Mouse (Mus musculus): ENCODE results near the gene Eif4h. TPM values are rescaled to one million over a fixed set of nuclear protein-coding genes. Genes with fewer than 3 reads are reported as not detected.
"Not testable (repeated sequence)": the region's sequence is repeated elsewhere in the genome, so short reads cannot be mapped to it uniquely, and the experiment has no call there.

Gene Eif4h
- polyA plus RNA-seq, 1 experiment from 2014 or later: 329 TPM

- 62% methylated on average over 4 of the region's 4 CpGs for WGBS
Measured at GRCm38 (mm10) chr5:134656708-134657107, 17.4 kb upstream of the Eif4h start.

DNA sequence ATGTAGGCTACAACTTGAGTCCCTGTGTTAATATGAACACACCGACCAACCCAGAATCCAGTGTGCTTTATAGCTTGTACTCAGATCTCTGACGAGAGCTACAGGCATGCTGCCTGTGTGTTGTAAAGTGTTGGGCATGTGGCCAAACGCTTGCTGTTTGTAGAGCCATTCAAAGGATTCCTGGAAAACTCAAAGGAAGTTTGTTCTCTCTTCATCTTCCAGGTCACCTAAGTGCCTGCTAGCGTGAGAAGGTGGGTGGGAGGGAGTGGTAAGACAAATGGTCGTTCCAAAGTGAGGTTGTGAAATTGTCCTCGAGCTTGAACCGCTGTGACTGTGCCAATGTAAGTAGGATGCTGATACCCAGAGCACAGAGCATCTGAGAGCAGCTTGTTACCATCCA is 12.7 kb upstream of the Eif4h start:
- WGBS: 71% methylated on average over 7 of the region's 7 CpGs
- no peak for ATAC-seq (ENCODE audit: low FRiP score)

More at GRCm38 (mm10) chr5:134656708-134657107, 17.4 kb upstream of the Eif4h start:
- Histone ChIP-seq H3K9ac (no peak overlapping the region), H3K9me3 (ENCODE audit: control insufficient read depth, low read length) (no peaks in the 10 kb centered on the region), H3K4me3 (replicated peaks; ENCODE audit: low read length) (no peak overlapping the region), H3K27ac (no peak overlapping the region), H3K27me3 (ENCODE audit: control insufficient read depth, insufficient read depth, low read length) (no peaks in the 10 kb centered on the region), H3K36me3 (replicated peaks; ENCODE audit: control insufficient read depth, insufficient read depth) (peaks cover 57% of the 10 kb centered on the region), H3K4me1 (replicated peaks; ENCODE audit: control insufficient read depth, insufficient read depth, low read length) (no peaks in the 10 kb centered on the region), H3K4me2 (replicated peaks) (no peak overlapping the region)
- ATAC-seq (ENCODE audit: low FRiP score) (no peak), DNase-seq (ENCODE audit: low spot score) (no peak)

DNA sequence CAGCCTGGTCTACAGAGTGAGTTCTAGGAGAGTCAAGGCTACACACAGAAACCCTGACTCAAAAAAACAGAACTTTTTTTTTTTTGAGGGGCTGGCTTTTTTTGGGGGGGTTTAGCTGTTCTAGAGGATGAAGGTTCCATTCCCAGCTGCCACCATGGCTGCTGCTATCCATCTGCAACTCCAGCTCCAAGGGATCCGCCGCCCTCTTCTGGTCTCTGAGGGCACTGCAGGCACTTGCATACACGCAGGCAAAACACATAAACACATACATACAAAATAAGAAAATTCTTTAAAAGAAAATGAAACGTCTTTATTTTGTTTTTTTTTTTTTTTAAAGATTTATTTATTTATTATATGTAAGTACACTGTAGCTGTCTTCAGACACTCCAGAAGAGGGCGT is 11.6 kb upstream of the Eif4h start:
- ATAC-seq (ENCODE audit: low FRiP score) (no peak), DNase-seq (ENCODE audit: low spot score) (no peak)
- H3K9ac ChIP-seq: no peak overlapping the region
- no peak overlapping the region for H3K4me2 ChIP-seq (replicated peaks)
- H3K4me3 ChIP-seq (replicated peaks; ENCODE audit: low read length): no peak overlapping the region
- H3K9me3 ChIP-seq (ENCODE audit: control insufficient read depth, low read length): no peaks in the 10 kb centered on the region
- 0 out of 2 replicates have a peak, but pooled peaks cover under 1% of the 10 kb centered on the region for H3K36me3 ChIP-seq (replicated peaks; ENCODE audit: control insufficient read depth, insufficient read depth)
- H3K27me3 ChIP-seq (ENCODE audit: control insufficient read depth, insufficient read depth, low read length): no peaks in the 10 kb centered on the region
- H3K27ac ChIP-seq: no peak overlapping the region
- no peaks in the 10 kb centered on the region for H3K4me1 ChIP-seq (replicated peaks; ENCODE audit: control insufficient read depth, insufficient read depth, low read length)
- WGBS: 50% methylated on average over 5 of the region's 5 CpGs

More for the DNA sequence above, 12.7 kb upstream of the Eif4h start:
- Histone ChIP-seq H3K9me3 (ENCODE audit: control insufficient read depth, low read length) (no peaks in the 10 kb centered on the region), H3K4me2 (replicated peaks) (no peak overlapping the region), H3K4me1 (replicated peaks; ENCODE audit: control insufficient read depth, insufficient read depth, low read length) (no peaks in the 10 kb centered on the region), H3K4me3 (replicated peaks; ENCODE audit: low read length) (no peak overlapping the region), H3K27ac (no peak overlapping the region), H3K36me3 (replicated peaks; ENCODE audit: control insufficient read depth, insufficient read depth) (peaks cover 10% of the 10 kb centered on the region), H3K9ac (no peak overlapping the region), H3K27me3 (ENCODE audit: control insufficient read depth, insufficient read depth, low read length) (no peaks in the 10 kb centered on the region)
- no peak for DNase-seq (ENCODE audit: low spot score)

DNA sequence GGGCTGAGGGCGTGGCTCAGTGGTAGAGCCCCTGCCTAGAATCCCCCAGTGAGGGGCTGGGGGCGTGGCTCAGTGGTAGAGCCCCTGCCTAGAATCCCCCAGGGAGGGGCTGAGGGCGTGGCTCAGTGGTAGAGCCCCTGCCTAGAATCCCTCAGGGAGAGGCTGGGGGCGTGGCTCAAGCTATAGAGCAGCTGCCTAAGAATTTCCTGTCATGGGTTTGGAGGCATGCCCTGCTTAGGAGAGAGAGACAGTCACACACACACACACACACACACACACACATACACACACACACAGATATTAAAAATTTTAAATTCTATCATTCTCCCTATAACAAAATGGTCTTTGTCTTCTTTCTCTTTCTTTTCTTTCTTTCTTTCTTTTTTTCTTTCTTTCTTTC is 9.7 kb upstream of the Eif4h start:
- not testable (repeated sequence) for H3K36me3 ChIP-seq (replicated peaks; ENCODE audit: control insufficient read depth, insufficient read depth); DNase-seq (ENCODE audit: low spot score); H3K27me3 ChIP-seq (ENCODE audit: control insufficient read depth, insufficient read depth, low read length); H3K4me1 ChIP-seq (replicated peaks; ENCODE audit: control insufficient read depth, insufficient read depth, low read length); H3K9ac ChIP-seq; H3K4me3 ChIP-seq (replicated peaks; ENCODE audit: low read length); ATAC-seq (ENCODE audit: low FRiP score); H3K27ac ChIP-seq; H3K9me3 ChIP-seq (ENCODE audit: control insufficient read depth, low read length); H3K4me2 ChIP-seq (replicated peaks)
- 77% methylated on average over 3 of the region's 4 CpGs for WGBS

- no peaks in the 10 kb centered on the region for H3K27me3 ChIP-seq (ENCODE audit: control insufficient read depth, insufficient read depth, low read length)
- no peaks in the 10 kb centered on the region for H3K4me1 ChIP-seq (replicated peaks; ENCODE audit: control insufficient read depth, insufficient read depth, low read length)
- ATAC-seq (ENCODE audit: low FRiP score): no peak
- no peak overlapping the region for H3K9ac ChIP-seq
- no peak for DNase-seq (ENCODE audit: low spot score)
- WGBS: 86% methylated on average over 2 of the region's 2 CpGs
- H3K4me3 ChIP-seq (replicated peaks; ENCODE audit: low read length): no peak overlapping the region
- H3K4me2 ChIP-seq (replicated peaks): no peak overlapping the region
- no peak overlapping the region for H3K27ac ChIP-seq
- no peaks in the 10 kb centered on the region for H3K36me3 ChIP-seq (replicated peaks; ENCODE audit: control insufficient read depth, insufficient read depth)
- H3K9me3 ChIP-seq (ENCODE audit: control insufficient read depth, low read length): no peaks in the 10 kb centered on the region
Measured at GRCm38 (mm10) chr5:134647394-134647793, 8.1 kb upstream of the Eif4h start.

GRCm38 (mm10) chr5:134646461-134646860 is 7.2 kb upstream of the Eif4h start:
- H3K4me1 ChIP-seq (replicated peaks; ENCODE audit: control insufficient read depth, insufficient read depth, low read length): no peaks in the 10 kb centered on the region
- no peak overlapping the region for H3K9ac ChIP-seq
- H3K9me3 ChIP-seq (ENCODE audit: control insufficient read depth, low read length): no peaks in the 10 kb centered on the region
- no peak overlapping the region for H3K4me3 ChIP-seq (replicated peaks; ENCODE audit: low read length)
- no peaks in the 10 kb centered on the region for H3K36me3 ChIP-seq (replicated peaks; ENCODE audit: control insufficient read depth, insufficient read depth)
- H3K4me2 ChIP-seq (replicated peaks): no peak overlapping the region
- H3K27me3 ChIP-seq (ENCODE audit: control insufficient read depth, insufficient read depth, low read length): no peaks in the 10 kb centered on the region
- no peak overlapping the region for H3K27ac ChIP-seq
- DNase-seq (ENCODE audit: low spot score) (no peak), ATAC-seq (ENCODE audit: low FRiP score) (no peak)
- 74% methylated on average over 4 of the region's 4 CpGs for WGBS

- Histone ChIP-seq H3K4me3 (replicated peaks; ENCODE audit: low read length) (no peak overlapping the region), H3K27ac (no peak overlapping the region), H3K4me1 (replicated peaks; ENCODE audit: control insufficient read depth, insufficient read depth, low read length) (peaks cover 4% of the 10 kb centered on the region), H3K27me3 (ENCODE audit: control insufficient read depth, insufficient read depth, low read length) (no peaks in the 10 kb centered on the region), H3K9me3 (ENCODE audit: control insufficient read depth, low read length) (no peaks in the 10 kb centered on the region), H3K4me2 (replicated peaks) (no peak overlapping the region), H3K36me3 (replicated peaks; ENCODE audit: control insufficient read depth, insufficient read depth) (no peaks in the 10 kb centered on the region), H3K9ac (no peak overlapping the region)
- WGBS: 78% methylated on average over 8 of the region's 8 CpGs
- ATAC-seq (ENCODE audit: low FRiP score): no peak
- no peak for DNase-seq (ENCODE audit: low spot score)
Measured at GRCm38 (mm10) chr5:134644643-134645118, 5.4 kb upstream of the Eif4h start.

DNA sequence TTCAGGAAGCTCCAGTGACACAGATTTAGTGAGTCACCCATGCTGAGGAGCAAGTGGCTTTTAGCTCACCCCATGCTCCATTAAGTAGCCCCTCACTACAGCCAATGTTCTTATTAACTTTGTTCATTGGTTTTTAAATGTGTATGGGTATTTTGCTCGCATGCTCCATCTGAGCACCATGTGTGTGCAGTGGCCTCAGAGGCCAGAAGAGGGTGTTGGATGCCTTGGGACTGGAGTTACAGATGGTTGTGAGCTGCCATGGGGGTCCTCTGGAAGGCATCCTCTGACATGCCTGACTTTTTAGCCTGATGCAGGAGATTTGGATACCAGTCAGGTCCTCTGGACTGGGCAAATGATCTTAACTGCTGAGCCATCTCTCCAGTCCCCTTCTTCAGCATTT is 4.8 kb upstream of the Eif4h start:
- ATAC-seq (ENCODE audit: low FRiP score) (no peak), DNase-seq (ENCODE audit: low spot score) (no peak)
- H3K4me3 ChIP-seq (replicated peaks; ENCODE audit: low read length): no peak overlapping the region
- 61% methylated on average over 1 of the region's 1 CpGs for WGBS
- peaks cover 4% of the 10 kb centered on the region for H3K4me1 ChIP-seq (replicated peaks; ENCODE audit: control insufficient read depth, insufficient read depth, low read length)
- no peak overlapping the region for H3K27ac ChIP-seq
- H3K36me3 ChIP-seq (replicated peaks; ENCODE audit: control insufficient read depth, insufficient read depth): no peaks in the 10 kb centered on the region
- no peak overlapping the region for H3K9ac ChIP-seq
- H3K27me3 ChIP-seq (ENCODE audit: control insufficient read depth, insufficient read depth, low read length): no peaks in the 10 kb centered on the region
- no peaks in the 10 kb centered on the region for H3K9me3 ChIP-seq (ENCODE audit: control insufficient read depth, low read length)
- no peak overlapping the region for H3K4me2 ChIP-seq (replicated peaks)

DNA sequence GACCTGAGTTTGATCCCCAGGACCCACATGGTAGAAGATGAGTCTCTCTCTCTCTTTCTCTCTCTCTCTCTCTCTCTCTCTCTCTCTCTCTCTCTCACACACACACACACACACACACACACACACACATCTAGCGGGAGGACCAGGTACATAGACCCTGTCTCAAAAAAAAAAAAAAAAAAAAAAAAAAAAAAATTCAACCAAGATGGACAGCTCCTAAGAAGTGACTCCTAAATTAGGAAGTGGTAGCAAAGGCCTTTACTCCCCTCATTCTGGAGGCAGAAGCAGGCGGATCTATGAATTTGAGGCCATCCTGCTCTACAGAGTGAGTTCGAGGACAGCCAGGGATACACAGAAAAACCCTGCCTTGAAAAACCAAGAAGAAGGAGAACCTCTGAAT is 1.1 kb upstream of the Eif4h start:
- H3K9ac ChIP-seq: no peak overlapping the region
- WGBS: 92% methylated on average over 3 of the region's 3 CpGs
- H3K27me3 ChIP-seq (ENCODE audit: control insufficient read depth, insufficient read depth, low read length): no peaks in the 10 kb centered on the region
- peaks cover 13% of the 10 kb centered on the region for H3K36me3 ChIP-seq (replicated peaks; ENCODE audit: control insufficient read depth, insufficient read depth)
- no peak overlapping the region for H3K4me2 ChIP-seq (replicated peaks)
- H3K9me3 ChIP-seq (ENCODE audit: control insufficient read depth, low read length): no peaks in the 10 kb centered on the region
- DNase-seq (ENCODE audit: low spot score): no peak
- H3K27ac ChIP-seq: no peak overlapping the region
- H3K4me3 ChIP-seq (replicated peaks; ENCODE audit: low read length): no peak overlapping the region
- ATAC-seq (ENCODE audit: low FRiP score): no peak
- H3K4me1 ChIP-seq (replicated peaks; ENCODE audit: control insufficient read depth, insufficient read depth, low read length): peaks cover 15% of the 10 kb centered on the region
